Mouse (Mus musculus) T-helper 2 cell (primary cell): ENCODE data around the gene Gm3336.

ENCODE experiments used
- in situ Hi-C: fragments of 300-600 bp; cut with MboI, MseI; formaldehyde crosslinking; loops from one replicate; pipeline ENCODE4 v1.15.1; 2025; ENCODE audit warnings: high pct_unique_total_duplicates

The Gm3336 gene

DNA sequence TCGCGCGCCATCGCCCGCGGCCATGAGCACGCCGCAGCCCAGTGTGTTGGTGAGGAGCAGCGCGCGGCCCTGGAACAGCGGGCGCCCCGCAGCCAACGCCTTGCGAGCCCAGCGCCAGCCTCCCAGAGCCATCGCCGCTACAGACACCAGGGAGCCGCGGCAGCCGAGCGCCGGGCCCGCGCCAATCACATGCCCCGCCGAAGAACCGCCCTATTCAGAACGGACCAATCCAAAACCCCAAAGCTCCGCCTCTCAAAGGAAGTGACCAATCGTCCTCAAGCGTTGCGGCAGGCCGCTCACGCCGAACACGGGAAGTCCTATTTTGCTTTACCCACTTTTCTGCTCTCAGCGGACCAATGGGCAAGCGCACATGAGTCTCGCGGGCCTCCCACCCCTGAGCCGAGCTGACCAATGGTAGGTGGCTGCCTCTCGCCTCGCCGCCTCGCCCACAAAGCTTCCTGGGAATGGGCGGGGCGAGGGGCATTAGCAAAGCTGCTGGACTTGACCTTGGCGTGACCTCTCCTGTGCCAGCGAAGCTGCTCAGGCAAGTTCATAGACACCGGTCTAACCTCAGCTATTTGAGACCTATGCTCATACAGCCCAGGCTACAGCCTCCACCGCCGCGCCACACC, 42.5 kb downstream of the Gm3336 start, which contains the start of gene Mpv17l2:
Gene Mpv17l2 (minus strand): TSS at position 172 of the 632 bp plus-strand sequence.
- in situ Hi-C loops, result no loop called here

DNA sequence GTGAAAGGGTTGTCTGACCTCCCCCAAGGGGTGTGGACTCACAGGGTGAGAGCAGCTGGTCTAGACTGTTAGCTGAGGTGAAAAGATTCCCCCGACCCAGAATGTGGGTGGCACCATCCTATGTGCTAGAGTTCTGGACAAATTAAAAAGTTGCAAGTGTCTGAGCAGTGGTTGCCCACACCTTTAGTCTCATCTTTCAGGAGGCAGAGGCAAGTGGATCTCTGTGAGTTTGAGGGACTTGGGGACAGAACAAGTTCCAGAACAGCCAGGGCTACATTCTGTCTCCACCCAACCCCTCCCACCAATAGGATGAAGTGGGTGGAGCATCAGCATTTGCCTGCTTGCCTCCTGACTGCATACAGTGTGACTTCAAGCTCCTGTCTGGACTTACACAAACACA, 43.8 kb downstream of the Gm3336 start:
- in situ Hi-C loops, result no loop called here

DNA sequence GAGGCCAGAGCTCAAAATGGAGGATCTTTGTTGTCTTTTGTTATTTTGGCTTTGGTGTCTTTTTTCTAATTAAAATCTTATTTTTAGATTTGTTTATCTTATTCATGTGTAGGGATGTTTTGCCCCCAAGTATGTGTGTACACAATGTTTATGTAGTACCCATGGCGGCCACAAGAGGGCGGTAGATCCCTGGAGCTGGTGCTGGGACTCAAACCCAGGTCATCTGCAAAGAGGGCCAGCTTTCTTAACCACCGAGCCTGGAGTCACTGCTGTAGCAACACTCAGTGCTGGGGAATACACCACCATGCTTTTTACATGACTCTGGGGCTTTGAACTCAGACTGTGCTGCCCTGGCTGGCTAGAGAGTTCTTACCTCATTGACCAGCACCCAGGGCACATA, 45.0 kb downstream of the Gm3336 start:
- in situ Hi-C loops, result no loop called here

DNA sequence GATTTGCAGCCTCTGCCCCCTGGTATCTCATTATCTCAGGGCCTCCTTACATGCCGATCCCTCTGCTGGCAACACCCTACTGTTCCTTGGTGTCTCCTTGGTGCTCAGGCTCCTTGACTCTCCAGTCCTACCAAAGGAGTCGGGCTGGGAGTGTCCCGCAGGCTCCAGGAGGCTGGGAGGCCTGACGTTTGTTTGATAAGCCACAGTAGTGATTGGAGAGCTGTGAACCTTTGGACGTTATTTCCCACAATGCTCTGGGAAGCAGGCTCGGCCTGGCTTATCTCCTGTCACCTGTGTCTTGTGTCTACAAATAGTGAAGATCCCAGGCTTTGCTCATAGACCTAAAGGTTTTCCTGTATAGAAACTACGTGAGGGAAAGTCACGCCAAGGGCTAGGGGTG, 45.7 kb downstream of the Gm3336 start:
- in situ Hi-C loops, result no loop called here

DNA sequence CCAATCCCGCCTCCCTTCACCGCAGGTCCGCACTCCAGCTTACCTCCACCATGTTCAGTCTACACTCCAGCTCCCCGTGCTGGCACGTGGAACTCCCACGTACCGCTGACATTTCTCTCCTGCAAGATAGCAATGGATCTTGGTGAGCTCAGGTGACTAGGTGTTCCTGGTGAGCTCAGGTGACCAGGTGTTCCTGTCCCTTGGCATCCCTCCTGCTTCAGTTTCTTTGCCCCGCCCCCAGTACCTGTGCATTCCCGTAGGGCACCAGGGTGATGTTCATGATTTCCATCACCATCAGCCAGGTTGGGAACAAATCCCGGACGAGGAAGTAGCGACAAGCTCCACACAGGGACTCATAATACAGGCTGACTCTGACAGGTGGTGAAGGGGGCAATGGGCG, 46.3 kb downstream of the Gm3336 start:
- in situ Hi-C loops, result loop anchor here (5.0 kb wide), 1 partner anchor 47 kb away; the partner anchor contains the start of gene Gm3336

DNA sequence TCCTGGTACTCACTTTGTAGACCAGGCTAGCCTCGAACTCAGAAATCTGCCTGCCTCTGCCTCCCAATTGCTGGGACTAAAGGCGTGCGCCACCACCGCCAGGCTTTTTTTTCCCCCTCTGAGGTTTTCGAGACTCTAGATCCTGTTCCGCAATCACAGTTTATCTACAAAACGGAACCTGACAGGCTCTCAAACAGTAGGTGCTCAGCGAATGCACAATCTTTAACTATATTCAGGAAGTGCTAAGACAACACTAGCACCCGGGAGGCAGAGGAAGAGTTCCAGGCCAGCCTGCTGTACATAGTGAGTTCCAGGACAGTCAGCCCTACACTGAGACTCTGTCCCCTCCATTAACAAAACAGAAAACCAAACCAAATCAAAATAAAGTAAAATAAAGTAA, 47.0 kb downstream of the Gm3336 start:
- in situ Hi-C loops, result loop anchor here (5.0 kb wide), 1 partner anchor 48 kb away; the partner anchor contains the start of gene Gm3336

DNA sequence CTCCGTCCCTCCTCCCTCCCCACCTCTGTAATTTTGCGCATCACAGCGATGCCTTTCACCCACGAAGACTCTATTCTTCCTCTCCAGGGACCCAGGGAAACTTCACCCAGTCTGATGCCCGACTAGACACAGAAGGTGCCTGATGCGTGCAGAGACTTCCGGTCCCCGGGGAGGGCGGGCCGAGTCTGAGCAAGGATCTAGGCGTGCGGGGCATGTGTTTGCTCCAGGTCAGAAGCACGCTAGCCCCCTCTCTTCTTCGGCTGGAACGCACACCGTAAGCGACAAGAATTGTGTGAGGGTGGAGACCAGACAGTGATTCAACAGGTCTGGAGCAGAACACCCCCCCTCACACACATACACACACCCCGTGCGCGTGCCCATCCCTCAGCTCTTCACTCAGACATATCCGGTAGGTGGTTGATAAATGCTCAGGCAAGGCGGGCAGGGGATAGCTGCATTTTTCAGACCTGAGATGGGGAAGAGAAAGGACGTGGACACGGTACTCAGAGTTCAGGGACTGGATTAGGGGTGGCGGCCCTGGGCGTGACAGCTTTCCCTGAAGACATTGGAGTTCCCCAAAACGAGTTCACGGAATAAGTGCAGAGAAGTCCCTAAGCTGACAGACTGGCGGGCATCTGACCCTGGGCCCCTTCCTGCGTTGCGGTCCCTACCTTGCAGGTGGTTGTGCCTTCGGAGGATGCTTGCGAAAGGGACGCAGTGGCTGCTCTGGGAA, 47.7 kb downstream of the Gm3336 start:
- in situ Hi-C loops, result loop anchor here (5.0 kb wide), 1 partner anchor 49 kb away; the partner anchor contains the start of gene Gm3336

DNA sequence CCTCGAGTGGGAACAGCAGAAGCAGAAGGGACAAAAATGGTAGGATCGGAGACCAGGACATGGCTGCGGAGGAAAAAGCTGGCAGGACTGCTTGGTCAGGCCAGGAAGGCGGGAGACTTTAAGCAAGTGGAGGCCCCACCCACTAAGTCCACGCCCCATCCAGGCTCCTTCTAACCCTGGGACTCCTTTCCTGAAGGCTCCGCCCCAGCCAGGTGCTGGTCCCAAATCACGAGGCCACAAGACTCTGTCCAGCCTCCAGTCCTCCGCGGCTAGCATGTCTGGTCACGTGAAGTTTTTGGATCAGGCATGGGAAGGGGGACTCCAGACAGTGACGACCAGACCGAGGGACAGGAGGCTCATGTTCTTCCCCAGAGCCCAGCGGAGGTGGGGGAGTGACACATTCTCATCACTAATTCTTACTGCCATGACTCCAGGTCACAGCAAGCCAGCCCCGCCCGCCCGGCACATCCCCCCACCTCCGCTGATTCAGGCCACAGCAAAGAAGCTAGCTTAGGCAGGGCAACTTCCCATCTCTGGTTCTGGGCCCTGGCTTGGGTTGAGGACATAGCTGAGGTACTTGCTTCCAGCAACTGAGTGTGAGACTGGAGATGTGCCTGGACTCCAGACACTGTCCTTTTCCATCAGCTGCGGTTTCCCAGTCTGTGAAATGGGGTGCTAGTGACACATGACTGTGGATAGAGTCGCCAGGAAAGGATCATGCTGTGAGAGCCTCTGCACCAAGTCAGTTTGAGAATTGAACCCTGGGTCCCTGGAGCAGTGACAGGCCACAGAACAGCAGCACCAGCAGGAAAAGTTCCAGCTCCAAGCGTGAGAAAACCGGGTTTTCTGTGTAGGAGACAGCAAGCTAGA, 48.5 kb downstream of the Gm3336 start:
- in situ Hi-C loops, result loop anchor here (5.0 kb wide), 1 partner anchor 50 kb away; the partner anchor contains the start of gene Gm3336

DNA sequence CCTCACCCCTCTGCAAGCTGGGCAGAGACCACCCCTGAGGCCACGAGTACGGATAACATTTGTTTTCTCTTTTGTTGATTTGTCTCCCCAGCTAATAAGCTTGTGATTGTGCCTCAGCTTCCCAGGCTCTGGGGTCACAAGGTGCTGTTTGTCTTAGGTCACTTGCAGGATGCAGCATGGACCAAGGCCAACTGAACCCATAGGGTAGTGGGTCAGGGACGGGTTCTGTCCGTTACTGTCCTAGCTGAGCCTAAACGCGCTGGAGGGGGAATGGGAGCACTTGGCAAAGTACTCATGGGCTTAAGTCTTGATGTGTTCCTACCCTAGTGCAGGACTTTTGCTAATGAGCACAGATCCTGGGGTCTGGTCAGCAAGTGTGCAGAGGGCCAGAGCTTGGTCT, 49.2 kb downstream of the Gm3336 start:
- in situ Hi-C loops, result loop anchor here (5.0 kb wide), 1 partner anchor 50 kb away; the partner anchor contains the start of gene Gm3336

DNA sequence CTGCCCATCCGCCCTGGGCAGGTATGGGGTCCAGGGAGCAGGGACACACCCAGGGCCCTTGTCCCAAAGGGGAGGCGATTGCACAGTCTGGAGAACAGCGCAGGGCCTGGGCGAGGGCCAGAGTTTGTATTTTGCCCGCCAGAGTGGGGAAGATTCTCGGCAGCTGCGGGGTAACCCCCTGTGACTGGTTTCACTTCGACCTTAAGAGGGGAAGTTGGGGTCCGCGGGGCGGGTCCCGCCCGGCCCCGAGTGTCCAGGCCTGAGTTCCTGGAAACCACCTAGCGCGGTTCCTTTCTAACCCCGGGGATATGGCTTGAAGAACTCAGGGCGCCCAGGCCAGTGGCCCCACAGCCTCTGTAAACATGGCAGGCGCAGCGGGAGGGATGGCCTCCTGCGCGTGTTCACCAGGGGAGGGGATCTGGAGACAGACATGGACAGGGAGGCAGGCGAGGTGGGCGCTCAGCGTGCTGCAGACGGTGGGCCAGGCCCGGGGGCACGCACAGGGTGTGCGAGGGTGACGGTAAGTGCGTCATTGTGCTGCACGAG, 50.0 kb downstream of the Gm3336 start:
- in situ Hi-C loops, result loop anchor here (5.0 kb wide), 1 partner anchor 51 kb away; the partner anchor contains the start of gene Gm3336

DNA sequence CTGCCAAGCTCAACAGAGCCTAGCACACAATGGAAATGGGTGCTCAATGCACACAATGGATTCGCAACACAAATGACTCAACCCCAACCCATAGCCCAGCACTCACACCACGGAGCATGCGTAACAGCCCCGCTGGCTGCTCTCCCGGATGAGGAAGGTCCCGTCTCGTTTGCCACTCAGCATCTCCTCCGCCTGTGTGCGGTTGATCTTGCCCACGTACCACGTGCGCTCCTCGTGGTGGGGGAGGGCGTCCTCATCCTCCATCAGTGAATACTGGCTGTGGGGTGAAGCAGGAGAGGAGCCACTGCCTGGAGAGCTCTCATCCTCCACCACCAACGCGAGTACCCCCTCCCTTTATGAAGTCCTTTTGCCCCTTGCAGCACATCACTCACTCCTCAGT, 50.6 kb downstream of the Gm3336 start:
- in situ Hi-C loops, result loop anchor here (5.0 kb wide), 1 partner anchor 52 kb away; the partner anchor contains the start of gene Gm3336

DNA sequence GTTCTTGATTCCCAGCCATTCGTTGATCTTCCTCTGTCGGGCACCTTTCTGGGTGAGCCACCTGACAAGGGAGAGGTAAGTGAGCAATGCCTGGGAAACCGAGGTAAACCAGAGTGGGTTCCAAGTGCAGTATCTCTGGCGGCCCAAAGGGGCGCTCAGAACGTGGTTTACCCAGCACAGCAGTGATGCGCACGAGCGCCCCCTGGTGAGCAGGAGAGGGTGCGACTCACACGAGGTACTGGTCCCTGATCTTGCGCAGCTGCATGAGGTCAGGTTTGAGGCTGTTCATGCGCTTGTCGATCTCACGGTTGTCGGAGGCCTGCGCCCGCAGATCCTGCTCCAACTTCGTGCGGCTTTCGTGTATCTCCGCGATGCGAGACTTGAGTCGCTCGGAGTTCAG, 51.0 kb downstream of the Gm3336 start:
- in situ Hi-C loops, result loop anchor here (5.0 kb wide), 1 partner anchor 52 kb away; the partner anchor contains the start of gene Gm3336

DNA sequence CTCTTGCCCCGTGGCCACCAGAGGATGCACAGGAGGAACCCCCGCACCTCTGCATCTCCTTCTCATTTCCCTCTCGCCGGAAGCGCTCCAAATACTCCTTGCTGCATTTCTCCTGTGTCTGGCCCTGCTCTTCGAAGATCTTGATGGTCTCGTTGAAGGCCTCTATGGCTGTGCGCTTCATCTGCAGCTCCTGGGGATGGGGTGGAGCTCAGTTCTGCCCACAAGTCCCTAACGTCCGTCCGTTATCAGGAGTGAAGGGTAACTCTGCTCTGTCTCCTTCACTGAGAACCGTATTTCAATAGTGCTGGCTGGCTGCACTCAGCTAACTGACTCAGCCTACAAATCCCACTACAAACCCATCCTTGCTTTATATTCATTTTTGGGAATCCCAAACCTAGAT, 51.5 kb downstream of the Gm3336 start:
- in situ Hi-C loops, result loop anchor here (5.0 to 10.0 kb wide), 2 partner anchors 53 to 65 kb away; partner anchors contain the start of genes Arrdc2 and Gm3336

DNA sequence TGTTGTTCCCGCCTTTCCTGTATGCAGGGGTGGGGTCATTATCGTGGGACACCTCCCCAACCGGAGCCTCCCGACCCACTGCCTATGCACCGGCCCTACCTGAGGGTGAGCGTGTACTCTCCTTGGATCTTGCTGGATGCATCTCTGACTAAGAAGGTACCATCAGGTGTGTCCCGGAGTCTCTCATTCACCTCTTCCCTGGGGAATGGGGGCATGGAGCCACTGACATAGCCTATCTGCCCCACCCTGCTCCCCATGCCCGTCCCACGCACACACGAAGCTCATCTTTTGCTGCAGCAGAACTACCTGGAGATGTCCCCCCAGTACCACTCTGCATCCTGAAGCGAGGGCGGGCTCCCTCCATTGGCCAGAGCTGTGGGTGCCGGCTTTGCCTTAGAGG, 52.4 kb downstream of the Gm3336 start:
- in situ Hi-C loops, result loop anchor here (10.0 kb wide), 1 partner anchor 64 kb away; the partner anchor contains the start of gene Arrdc2

DNA sequence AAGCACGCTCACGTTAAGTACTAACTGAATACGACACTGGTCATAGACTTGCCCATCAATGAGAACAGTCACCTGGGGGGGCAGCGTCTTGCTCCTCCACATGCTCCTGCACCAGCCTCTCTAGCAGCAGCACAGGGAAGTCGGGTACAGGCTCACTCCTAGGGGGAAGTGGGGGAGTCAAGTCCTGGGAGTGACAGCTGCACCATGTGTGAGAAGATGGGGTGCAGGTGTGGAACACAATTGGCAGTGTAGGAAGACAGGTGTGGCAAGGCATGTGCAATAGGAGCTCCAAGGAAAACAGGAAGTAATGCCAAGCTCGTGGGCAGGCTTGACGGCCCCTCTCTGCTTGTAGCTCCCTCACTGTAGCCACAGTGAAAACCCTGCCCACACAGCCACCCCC, 52.9 kb downstream of the Gm3336 start:
- in situ Hi-C loops, result loop anchor here (10.0 kb wide), 1 partner anchor 64 kb away; the partner anchor contains the start of gene Arrdc2

DNA sequence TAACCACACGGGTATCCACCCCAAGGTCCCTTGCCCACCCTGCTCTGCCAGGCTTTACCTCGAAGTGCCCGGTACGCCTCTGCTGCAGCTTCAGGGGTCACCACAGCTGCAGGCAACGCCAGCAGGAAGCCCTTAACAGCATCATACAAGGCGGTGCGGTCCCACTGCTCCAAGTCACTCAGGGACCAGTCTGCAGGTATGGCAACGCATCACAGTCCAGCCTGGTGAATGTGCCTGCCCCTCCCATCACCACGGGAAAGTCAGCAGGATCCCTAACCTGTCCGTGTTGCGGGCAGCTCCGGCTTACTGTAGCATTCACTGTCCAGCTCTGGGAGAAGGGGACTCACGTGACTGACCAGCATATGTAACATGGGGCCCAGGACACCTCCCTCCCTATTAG, 53.7 kb downstream of the Gm3336 start:
- in situ Hi-C loops, result loop anchor here (10.0 kb wide), 1 partner anchor 63 kb away; the partner anchor contains the start of gene Arrdc2
